Mouse (Mus musculus) G1E (cell line): Measurements from ENCODE around the gene Lrrtm1. TPM values are rescaled to one million over a fixed set of nuclear protein-coding genes. Genes with fewer than 3 reads are reported as not detected.

ENCODE experiments used
- ATAC-seq: 2 replicates; pipeline ENCODE4 v1.8.0; 2016; ENCODE audit warnings: mild to moderate bottlenecking; ENCODE audit not compliant: insufficient number of reproducible peaks, poor library complexity, low FRiP score, severe bottlenecking; ENCODE audit errors: extremely low read depth
- DNase-seq: peaks from one replicate; pipeline ENCODE4 v3.0.0; 2012; ENCODE audit warnings: low spot score
- H3K27me3 ChIP-seq: 2 replicates; pipeline ENCODE4 v1.6.1; 2012; ENCODE audit warnings: mild to moderate bottlenecking, low read length, inconsistent platforms; ENCODE audit not compliant: insufficient read depth
- H3K36me3 ChIP-seq: replicated peaks from 2 replicates; pipeline ENCODE3; 2012; ENCODE audit warnings: mild to moderate bottlenecking, inconsistent platforms
- H3K4me1 ChIP-seq: 2 replicates; pipeline ENCODE4 v1.6.1; 2012; ENCODE audit warnings: low read depth, low read length, inconsistent platforms, mixed read lengths; ENCODE audit not compliant: insufficient read depth
- H3K4me3 ChIP-seq: 2 replicates; pipeline ENCODE4 v1.5.1; 2012; ENCODE audit warnings: low read depth, mild to moderate bottlenecking, inconsistent platforms, low read length, moderate library complexity, mixed read lengths
- H3K9me3 ChIP-seq: replicated peaks from 2 replicates; pipeline ENCODE4 v1.6.1; 2012; ENCODE audit warnings: inconsistent platforms
- CTCF ChIP-seq: IDR thresholded peaks from 2 replicates; pipeline ENCODE4 v1.5.1; 2012; ENCODE audit warnings: low read depth, low read length, inconsistent platforms, mixed read lengths
- GATA1 ChIP-seq: IDR thresholded peaks from 2 replicates; pipeline ENCODE4 v1.6.1; 2012; ENCODE audit warnings: borderline replicate concordance, low read length, inconsistent platforms, mixed read lengths
- GATA2 ChIP-seq: IDR thresholded peaks from 2 replicates; pipeline ENCODE4 v1.6.1; 2012; ENCODE audit warnings: low read depth, low read length, inconsistent platforms, borderline replicate concordance
- POLR2AphosphoS5 ChIP-seq: IDR thresholded peaks from 2 replicates; pipeline ENCODE4 v1.6.1; 2012; ENCODE audit warnings: low read depth, low read length, inconsistent platforms; ENCODE audit not compliant: insufficient replicate concordance
- TAL1 ChIP-seq: conservative IDR thresholded peaks from 2 replicates; pipeline ENCODE4 v1.6.1; 2012; ENCODE audit warnings: low read depth, low read length, inconsistent platforms, mixed read lengths
- polyA plus RNA-seq: library from polyadenylated mRNA; stranded (reverse); fragments of >175 nt; gene quantifications from 2 replicates; pipeline ENCODE4 v1.2.3, GENCODE M21; 2012
- total RNA-seq, 2 experiments: library from RNA; stranded (forward) in 1 of 2; stranded (reverse) in 1 of 2; fragments of 200-1000 nt in 1 of 2; fragments of >200 nt in 1 of 2; fragmentation: Nextera tagmentation in 1 of 2; gene quantifications; 2 replicates each; pipeline ENCODE4 v1.2.3; 2014 to 2017

Gene Lrrtm1
- not detected in 2 replicates for total RNA-seq (2014; fragmentation: Nextera tagmentation)
- not detected in 2 replicates for total RNA-seq (2017)
- polyA plus RNA-seq = not detected in 2 replicates

GRCm38 (mm10) chr6:77242601-77243406 is at the start of gene Lrrtm1:
Gene Lrrtm1, plus strand, starts transcription at chr6:77242689.
- Histone ChIP-seq H3K27me3 (no peaks in the 10 kb centered on the region), H3K9me3 (peaks cover 34% of the 10 kb centered on the region), H3K36me3 (no peaks in the 10 kb centered on the region), H3K4me1 (no peaks in the 10 kb centered on the region), H3K4me3 (no peak within 1 kb of the TSS; the same call in 1 of the 2 replicates)
- ATAC-seq (no peak), DNase-seq (no peak)
- TF ChIP-seq TAL1 (no peak), POLR2AphosphoS5 (no peak), GATA1 (no peak), GATA2 (no peak), CTCF (no peak)

- TF ChIP-seq CTCF (no peak), GATA2 (no peak), GATA1 (no peak)
- peaks cover 4% of the 10 kb centered on the region; the same call in 1 of the 2 replicates for H3K9me3 ChIP-seq
- DNase-seq (no peak), ATAC-seq (no peak)
- no peaks in the 10 kb centered on the region for H3K27me3 ChIP-seq
- no peak overlapping the region for H3K4me3 ChIP-seq
- no peaks in the 10 kb centered on the region for H3K36me3 ChIP-seq
- no peaks in the 10 kb centered on the region for H3K4me1 ChIP-seq
Measured at GRCm38 (mm10) chr6:77196650-77197049, 45.8 kb upstream of the Lrrtm1 start.

GRCm38 (mm10) chr6:77199375-77199774 is 43.1 kb upstream of the Lrrtm1 start:
- H3K27me3 ChIP-seq = no peaks in the 10 kb centered on the region
- H3K4me1 ChIP-seq = no peaks in the 10 kb centered on the region
- DNase-seq (no peak), ATAC-seq (no peak)
- no peak for TF ChIP-seq POLR2AphosphoS5
- TF ChIP-seq GATA2 = no peak
- TF ChIP-seq TAL1 = no peak
- no peak overlapping the region for H3K4me3 ChIP-seq
- no peaks in the 10 kb centered on the region for H3K36me3 ChIP-seq
- H3K9me3 ChIP-seq = peaks cover 4% of the 10 kb centered on the region; the same call in 1 of the 2 replicates

- H3K36me3 ChIP-seq = no peaks in the 10 kb centered on the region
- DNase-seq = no peak
- no peaks in the 10 kb centered on the region for H3K4me1 ChIP-seq
- peaks cover 5% of the 10 kb centered on the region; the same call in 1 of the 2 replicates for H3K9me3 ChIP-seq
- no peak overlapping the region for H3K4me3 ChIP-seq
- TF ChIP-seq GATA1 (no peak), GATA2 (no peak), CTCF (no peak), POLR2AphosphoS5 (no peak), TAL1 (no peak)
- no peak for ATAC-seq
- H3K27me3 ChIP-seq = no peaks in the 10 kb centered on the region
Measured at GRCm38 (mm10) chr6:77209183-77209582, 33.3 kb upstream of the Lrrtm1 start.

- no peak for ATAC-seq
- H3K4me3 ChIP-seq = no peak overlapping the region
- TF ChIP-seq CTCF (no peak), TAL1 (no peak), GATA2 (no peak), GATA1 (no peak), POLR2AphosphoS5 (no peak)
- peaks cover 5% of the 10 kb centered on the region for H3K9me3 ChIP-seq
- H3K36me3 ChIP-seq = no peaks in the 10 kb centered on the region
- DNase-seq = no peak
- no peaks in the 10 kb centered on the region for H3K27me3 ChIP-seq
- no peaks in the 10 kb centered on the region for H3K4me1 ChIP-seq
Measured at GRCm38 (mm10) chr6:77209929-77210328, 32.6 kb upstream of the Lrrtm1 start.

GRCm38 (mm10) chr6:77213757-77214409 is 28.6 kb upstream of the Lrrtm1 start:
- H3K4me1 ChIP-seq = no peaks in the 10 kb centered on the region
- peaks cover 5% of the 10 kb centered on the region for H3K9me3 ChIP-seq
- H3K36me3 ChIP-seq = no peaks in the 10 kb centered on the region
- H3K27me3 ChIP-seq = no peaks in the 10 kb centered on the region
- no peak for TF ChIP-seq GATA2
- TF ChIP-seq CTCF = no peak
- no peak for TF ChIP-seq GATA1
- ATAC-seq (no peak), DNase-seq (no peak)
- no peak overlapping the region for H3K4me3 ChIP-seq
